Mouse (Mus musculus): ENCODE measurements around the gene Rundc3a. TPM values are rescaled to one million over a fixed set of nuclear protein-coding genes. Genes with fewer than 3 reads are reported as not detected.
"Not testable (repeated sequence)": the region's sequence is repeated elsewhere in the genome, so short reads cannot be mapped to it uniquely, and the experiment has no call there.

Gene Rundc3a
- total RNA-seq (2021) = 31.3 and 31.6 TPM in 2 replicates
- long read RNA-seq, experiment 1, transcript Rundc3a-201 (11 exons, 2,046 nt) = major isoform, 25 of 55 reads
- long read RNA-seq, experiment 1, partial matches to known transcripts = 4 of 55 reads
- long read RNA-seq, experiment 1, other reads (novel, unspliced or antisense) = 24 of 55 reads
- long read RNA-seq, experiment 2, transcript Rundc3a-201 (11 exons, 2,046 nt) = major isoform, 15 of 36 reads
- long read RNA-seq, experiment 2, partial matches to known transcripts = 1 of 36 reads
- long read RNA-seq, experiment 2, other reads (novel, unspliced or antisense) = 16 of 36 reads

GRCm38 (mm10) chr11:102393238-102393634 lies at the start of gene Rundc3a:
Rundc3a (plus strand) TSS chr11:102393403.
- peak; percentile 96 for DNase-seq

GRCm38 (mm10) chr11:102344458-102344857 lies 48.7 kb upstream of the Rundc3a start:
- DNase-seq = no peak

GRCm38 (mm10) chr11:102346926-102347325 lies 46.3 kb upstream of the Rundc3a start:
- no peak for DNase-seq

- DNase-seq = no peak
These were observed 45.5 kb upstream of the Rundc3a start for GRCm38 (mm10) chr11:102347683-102348082.

GRCm38 (mm10) chr11:102348101-102348585 lies 45.1 kb upstream of the Rundc3a start:
- no peak for DNase-seq

GRCm38 (mm10) chr11:102348771-102349170 lies 44.4 kb upstream of the Rundc3a start:
- no peak for DNase-seq

- no peak for DNase-seq
These were observed 43.8 kb upstream of the Rundc3a start for GRCm38 (mm10) chr11:102349189-102349954.

- no peak for DNase-seq
These were observed 42.8 kb upstream of the Rundc3a start for GRCm38 (mm10) chr11:102350416-102350815.

- DNase-seq = no peak
These were observed 42.2 kb upstream of the Rundc3a start for GRCm38 (mm10) chr11:102350981-102351523.

GRCm38 (mm10) chr11:102352378-102352777 lies 40.8 kb upstream of the Rundc3a start:
- DNase-seq = no peak

- no peak for DNase-seq
These were observed 40.2 kb upstream of the Rundc3a start for GRCm38 (mm10) chr11:102353021-102353431.

GRCm38 (mm10) chr11:102355501-102355900 lies 37.7 kb upstream of the Rundc3a start:
- no peak for DNase-seq

- DNase-seq = no peak
These were observed 37.0 kb upstream of the Rundc3a start for GRCm38 (mm10) chr11:102356190-102356589.

- no peak for DNase-seq
These were observed 36.4 kb upstream of the Rundc3a start for GRCm38 (mm10) chr11:102356636-102357350.

GRCm38 (mm10) chr11:102358365-102358764 lies 34.8 kb upstream of the Rundc3a start:
- DNase-seq = no peak

- no peak for DNase-seq
These were observed 31.3 kb upstream of the Rundc3a start for GRCm38 (mm10) chr11:102361776-102362495.

GRCm38 (mm10) chr11:102363623-102364022 lies 29.6 kb upstream of the Rundc3a start:
- DNase-seq = no peak

GRCm38 (mm10) chr11:102364570-102365371 lies 28.4 kb upstream of the Rundc3a start:
- no peak for DNase-seq

GRCm38 (mm10) chr11:102365699-102366098 lies 27.5 kb upstream of the Rundc3a start:
- DNase-seq = no peak

- DNase-seq = not testable (repeated sequence)
These were observed 27.1 kb upstream of the Rundc3a start, which contains the start of gene Slc4a1 for GRCm38 (mm10) chr11:102366103-102366502. Slc4a1 (minus strand) TSS chr11:102366203.

All from adrenal gland, postnatal 14 days (tissue).